Mouse (Mus musculus) CH12.LX (cell line): ENCODE data around the gene Necap2. TPM values are rescaled to one million over a fixed set of nuclear protein-coding genes. Genes with fewer than 3 reads are reported as not detected.

ENCODE experiments used
- DNase-seq: peaks from one replicate; pipeline ENCODE4 v3.0.0-alpha.2; 2013; ENCODE audit errors: extremely low read depth
- H3K27ac ChIP-seq: 2 replicates; pipeline ENCODE4 v1.5.1; 2012; ENCODE audit warnings: low read depth, mild to moderate bottlenecking, control low read depth, moderate library complexity; ENCODE audit not compliant: insufficient read depth
- H3K27me3 ChIP-seq: replicated peaks from 2 replicates; pipeline ENCODE3; 2012; ENCODE audit warnings: inconsistent platforms
- H3K36me3 ChIP-seq, 2 experiments: replicated peaks in 1 of 2; 2 replicates each; pipeline versions ENCODE3 to v1.6.1; 2012; ENCODE audit warnings: inconsistent platforms in 1 of 2, low read length in 1 of 2, mild to moderate bottlenecking in 1 of 2, mixed read lengths in 1 of 2, moderate library complexity in 1 of 2; ENCODE audit not compliant: control insufficient read depth in 1 of 2, insufficient read depth in 1 of 2
- H3K4me1 ChIP-seq, 2 experiments: 2 replicates each; pipeline ENCODE4 v1.6.1; 2012; ENCODE audit warnings: inconsistent platforms in 1 of 2, moderate library complexity in 1 of 2; ENCODE audit not compliant: insufficient read depth in 2 of 2, control insufficient read depth in 1 of 2
- H3K4me2 ChIP-seq: 2 replicates; pipeline ENCODE4 v1.6.1; 2012; ENCODE audit warnings: low read depth, mild to moderate bottlenecking, control low read depth; ENCODE audit not compliant: poor library complexity, insufficient read depth, severe bottlenecking
- H3K4me3 ChIP-seq, 3 experiments: fragments of 150-350 bp in 1 of 3; sonication (generic) in 1 of 3; replicated peaks in 1 of 3; 2 replicates each; pipeline versions ENCODE3 to v1.5.1; 2011 to 2012; ENCODE audit warnings: low read depth in 2 of 3, low read length in 2 of 3, mild to moderate bottlenecking in 2 of 3, moderate library complexity in 2 of 3, control low read depth in 1 of 3, improper control_type of control experiment in 1 of 3, inconsistent platforms in 1 of 3, mixed read lengths in 1 of 3; ENCODE audit not compliant: poor library complexity in 1 of 3
- H3K79me2 ChIP-seq: replicated peaks from 2 replicates; pipeline ENCODE4 v1.6.1; 2012; ENCODE audit warnings: mild to moderate bottlenecking, moderate library complexity; ENCODE audit not compliant: control insufficient read depth, poor library complexity, insufficient read depth, severe bottlenecking; ENCODE audit errors: extremely low read depth
- H3K9ac ChIP-seq: 2 replicates; pipeline ENCODE4 v1.6.1; 2012; ENCODE audit warnings: low read depth, mild to moderate bottlenecking, control low read depth, moderate library complexity; ENCODE audit not compliant: insufficient read depth
- H3K9me3 ChIP-seq: replicated peaks from 2 replicates; pipeline ENCODE3; 2012; ENCODE audit warnings: low read length, inconsistent platforms, mixed read lengths
- BHLHE40 ChIP-seq: IDR thresholded peaks from 2 replicates; pipeline ENCODE4 v1.6.1; 2011; ENCODE audit warnings: mild to moderate bottlenecking, low read depth, low read length, improper control_type of control experiment
- CHD2 ChIP-seq: IDR thresholded peaks from 2 replicates; pipeline ENCODE4 v1.6.1; 2011; ENCODE audit warnings: low read length, improper control_type of control experiment
- E2F4 ChIP-seq: IDR thresholded peaks from 2 replicates; pipeline ENCODE4 v1.6.1; 2011; ENCODE audit warnings: low read depth, low read length, improper control_type of control experiment; ENCODE audit not compliant: insufficient replicate concordance
- JUN ChIP-seq: IDR thresholded peaks from 2 replicates; pipeline ENCODE4 v1.6.1; 2011; ENCODE audit warnings: low read depth, mild to moderate bottlenecking, low read length, improper control_type of control experiment, moderate library complexity; ENCODE audit not compliant: insufficient read depth
- JUND ChIP-seq: conservative IDR thresholded peaks from 2 replicates; pipeline ENCODE4 v1.6.1; 2011; ENCODE audit warnings: low read depth, low read length, improper control_type of control experiment
- MAX ChIP-seq: IDR thresholded peaks from 2 replicates; pipeline ENCODE4 v1.6.1; 2011; ENCODE audit warnings: low read length, improper control_type of control experiment
- MEF2A ChIP-seq: IDR thresholded peaks from 2 replicates; pipeline ENCODE4 v1.6.1; 2014; ENCODE audit warnings: low read depth, mild to moderate bottlenecking, inconsistent platforms, low read length, improper control_type of control experiment, borderline replicate concordance
- MXI1 ChIP-seq: IDR thresholded peaks from 2 replicates; pipeline ENCODE4 v1.6.1; 2011; ENCODE audit warnings: mild to moderate bottlenecking, low read depth, low read length, improper control_type of control experiment
- MYC ChIP-seq: IDR thresholded peaks from 2 replicates; pipeline ENCODE4 v1.6.1; 2011; ENCODE audit warnings: low read depth, mild to moderate bottlenecking, improper control_type of control experiment, low read length
- NELFE ChIP-seq: IDR thresholded peaks from 2 replicates; pipeline ENCODE4 v1.6.1; 2011; ENCODE audit warnings: low read depth, low read length, improper control_type of control experiment
- PAX5 ChIP-seq: IDR thresholded peaks from 2 replicates; pipeline ENCODE4 v1.6.1; 2012; ENCODE audit warnings: low read length, inconsistent platforms, mixed read lengths
- POLR2AphosphoS2 ChIP-seq: IDR thresholded peaks from 2 replicates; pipeline ENCODE4 v1.6.1; 2011; ENCODE audit warnings: low read depth, low read length, improper control_type of control experiment
- SIN3A ChIP-seq: IDR thresholded peaks from 2 replicates; pipeline ENCODE4 v1.6.1; 2012; ENCODE audit warnings: low read length, improper control_type of control experiment, inconsistent platforms
- TBP ChIP-seq: conservative IDR thresholded peaks from 2 replicates; pipeline ENCODE4 v1.6.1; 2011; ENCODE audit warnings: low read depth, low read length, improper control_type of control experiment
- USF2 ChIP-seq: conservative IDR thresholded peaks from 2 replicates; pipeline ENCODE4 v1.6.1; 2011; ENCODE audit warnings: low read depth, low read length, improper control_type of control experiment
- ZC3H11A ChIP-seq: IDR thresholded peaks from 2 replicates; pipeline ENCODE4 v1.6.1; 2012; ENCODE audit warnings: low read depth, mild to moderate bottlenecking, inconsistent platforms, low read length, improper control_type of control experiment
- ZMIZ1 ChIP-seq: IDR thresholded peaks from 2 replicates; pipeline ENCODE4 v1.6.1; 2012; ENCODE audit warnings: low read depth, mild to moderate bottlenecking, inconsistent platforms, low read length, improper control_type of control experiment
- dilution Hi-C: fragments of 300-500 bp; cut with MboI; formaldehyde crosslinking; loops from 2 replicates; pipeline ENCODE4 v1.14.3; 2020; ENCODE audit warnings: low sequenced_read_pairs; ENCODE audit not compliant: extremely low pct_unique_long_range_greater_than_20kb, extremely low pct_ligation_motif_present
- in situ Hi-C: fragments of 300-500 bp; cut with MboI; formaldehyde crosslinking; loops from 3 replicates; pipeline ENCODE4 v1.14.3; 2019; ENCODE audit warnings: low sequenced_read_pairs, low pct_ligation_motif_present, low pct_unique_long_range_greater_than_20kb, mixed read lengths
- polyA plus RNA-seq: library from polyadenylated mRNA; unstranded; fragments of >175 nt; gene quantifications from 2 replicates; pipeline ENCODE4 v1.2.1, GENCODE M21; 2012; ENCODE audit warnings: low read depth; ENCODE audit not compliant: insufficient read length
- total RNA-seq, 2 experiments: library from RNA; depleted of rRNA; stranded (reverse); fragments of 300-350 nt in 1 of 2; fragments of >200 nt in 1 of 2; gene quantifications; 2 replicates each; pipeline ENCODE4 v1.2.3; 2012 to 2014

Gene Necap2
- total and polyA plus RNA-seq, 3 experiments: 32.6 to 41.7 (median 34.8) TPM

DNA sequence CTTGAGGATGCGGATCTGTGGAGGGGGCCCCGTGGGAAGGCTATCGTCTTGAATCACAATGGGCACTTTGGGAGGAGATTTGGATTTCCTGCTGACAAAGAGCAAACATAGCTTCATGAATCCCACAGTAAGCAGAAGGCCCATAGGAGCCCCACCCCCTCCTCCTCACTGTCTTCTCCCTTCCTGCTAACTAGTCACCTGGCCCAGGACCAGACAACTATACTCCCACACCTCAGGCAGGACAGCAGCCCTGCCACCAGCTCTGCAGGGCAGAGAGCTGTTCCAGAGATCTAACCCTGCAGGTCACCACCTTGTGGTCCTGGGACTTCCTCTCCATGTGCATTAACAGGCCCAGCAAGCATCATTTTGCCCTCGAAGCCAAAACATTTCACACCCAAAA is 40.5 kb upstream of the Necap2 start:
- H3K79me2 ChIP-seq: peaks cover 58% of the 10 kb centered on the region
- dilution Hi-C loops: no loop called here
- H3K36me3 ChIP-seq: peaks cover 73 to 97% of the 10 kb centered on the region in 2 experiments
- peaks cover 7 to 52% of the 10 kb centered on the region in 2 experiments for H3K4me1 ChIP-seq
- H3K4me3 ChIP-seq: no peak overlapping the region
- in situ Hi-C loops: no loop called here
- H3K27me3 ChIP-seq: no peaks in the 10 kb centered on the region
- no peak overlapping the region for H3K27ac ChIP-seq
- no peak overlapping the region for H3K9ac ChIP-seq
- TF ChIP-seq TBP (no peak), JUN (no peak), USF2 (no peak), E2F4 (no peak), MEF2A (no peak), ZC3H11A (no peak), JUND (no peak), MYC (no peak), SIN3A (no peak), PAX5 (no peak), POLR2AphosphoS2 (no peak)
- TF ChIP-seq, all 38 proteins: peak for 0
- H3K9me3 ChIP-seq: no peaks in the 10 kb centered on the region
- DNase-seq: no peak
- no peak overlapping the region for H3K4me2 ChIP-seq

DNA sequence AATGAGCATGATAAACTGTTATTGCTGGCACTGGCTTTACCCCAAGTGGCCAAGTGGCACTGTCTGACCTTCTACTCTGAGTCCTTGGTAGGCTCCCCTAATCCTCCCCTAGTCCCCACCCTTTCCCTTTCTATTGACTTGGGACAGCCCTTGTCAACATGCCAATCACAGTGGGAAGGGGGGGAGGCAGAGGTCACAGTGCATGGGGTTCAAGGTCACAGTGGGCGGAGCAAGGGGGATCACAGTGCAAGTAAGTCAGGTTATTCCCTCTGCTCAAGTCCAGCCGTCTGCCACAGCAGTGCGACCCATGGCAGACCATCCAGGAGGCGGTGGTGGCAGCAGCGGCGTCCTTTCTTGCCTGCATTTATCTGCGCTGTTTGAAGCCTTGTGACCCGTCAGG is 37.2 kb upstream of the Necap2 start:
- Histone ChIP-seq H3K27ac (no peak overlapping the region), H3K36me3 (peaks cover 86 to 100% of the 10 kb centered on the region in 2 experiments), H3K4me2 (no peak overlapping the region), H3K27me3 (no peaks in the 10 kb centered on the region), H3K9ac (no peak overlapping the region), H3K4me3 (no peak overlapping the region), H3K9me3 (peaks cover 19% of the 10 kb centered on the region), H3K79me2 (peaks cover 25% of the 10 kb centered on the region), H3K4me1 (peaks cover 7 to 34% of the 10 kb centered on the region in 2 experiments)
- no peak for DNase-seq
- in situ Hi-C loops: no loop called here
- TF ChIP-seq CHD2 (no peak), POLR2AphosphoS2 (no peak), MAX (no peak), E2F4 (no peak), BHLHE40 (no peak), MXI1 (no peak), SIN3A (no peak), ZMIZ1 (no peak), NELFE (no peak), PAX5 (no peak)
- dilution Hi-C loops: no loop called here
